Mouse (Mus musculus): Measurements from ENCODE around the gene Mgst2.
A peak's percentile ranks its signal among the peaks of the same experiment; 100 is the strongest.

The Mgst2 gene

DNA sequence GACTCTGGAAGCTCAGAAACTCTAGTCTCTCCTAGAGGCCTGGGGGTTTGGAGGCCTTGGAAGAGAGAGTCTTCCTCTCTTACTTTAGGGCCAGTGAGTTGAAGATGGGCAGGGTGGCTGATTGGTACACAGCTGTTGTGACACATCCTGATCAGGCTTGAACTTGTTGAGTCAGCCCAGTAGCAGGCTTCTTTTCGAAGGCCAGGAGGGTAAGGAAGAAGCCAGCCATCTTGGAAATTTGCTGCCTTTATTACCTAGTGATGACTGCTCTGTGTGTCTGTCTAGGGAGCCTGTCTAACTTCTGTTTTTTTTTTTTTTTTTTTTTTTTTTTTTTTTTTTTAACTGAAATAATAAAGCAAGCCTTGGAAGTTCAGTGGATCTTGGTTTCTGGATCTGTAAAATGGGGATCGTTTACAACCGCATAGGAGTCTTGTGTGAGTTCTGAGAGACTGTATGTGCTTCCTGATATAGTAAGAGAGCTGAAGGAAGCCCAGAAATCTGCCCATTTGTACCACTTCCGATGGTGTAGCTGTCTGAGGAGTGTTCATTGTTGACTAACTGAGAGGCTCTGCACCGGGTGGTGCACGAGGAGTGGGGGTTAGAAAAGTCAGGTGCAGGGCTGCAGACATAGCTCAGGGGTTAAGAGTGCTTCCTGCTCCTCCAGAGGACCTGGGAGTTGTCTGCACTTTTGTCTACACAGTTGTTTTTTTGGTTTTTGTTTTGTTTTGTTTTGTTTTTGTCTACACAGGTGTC lies 5.7 kb upstream of the Mgst2 start:
- DNase-seq (ENCODE audit: low spot score) = no peak

DNA sequence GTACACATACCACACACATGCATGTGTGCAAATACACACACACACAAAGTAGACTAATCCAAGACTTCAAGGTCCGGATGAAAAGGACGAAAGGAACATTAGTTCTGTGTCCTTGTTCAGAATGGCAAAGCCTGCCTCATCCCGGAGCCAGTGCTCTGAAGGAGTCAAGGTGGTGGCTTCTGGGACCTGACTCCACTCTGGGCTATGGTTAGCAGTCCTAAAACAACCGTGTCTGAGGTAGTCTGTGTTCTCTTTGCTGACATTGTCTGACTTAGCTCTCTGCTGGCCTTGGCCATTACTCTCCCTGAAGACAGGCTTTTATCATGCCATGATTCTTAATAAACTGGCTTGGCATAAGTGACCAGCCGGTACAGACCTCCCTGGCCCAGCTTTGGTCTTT lies 745 bp upstream of the Mgst2 start:
- no peak for DNase-seq (ENCODE audit: low spot score)

DNA sequence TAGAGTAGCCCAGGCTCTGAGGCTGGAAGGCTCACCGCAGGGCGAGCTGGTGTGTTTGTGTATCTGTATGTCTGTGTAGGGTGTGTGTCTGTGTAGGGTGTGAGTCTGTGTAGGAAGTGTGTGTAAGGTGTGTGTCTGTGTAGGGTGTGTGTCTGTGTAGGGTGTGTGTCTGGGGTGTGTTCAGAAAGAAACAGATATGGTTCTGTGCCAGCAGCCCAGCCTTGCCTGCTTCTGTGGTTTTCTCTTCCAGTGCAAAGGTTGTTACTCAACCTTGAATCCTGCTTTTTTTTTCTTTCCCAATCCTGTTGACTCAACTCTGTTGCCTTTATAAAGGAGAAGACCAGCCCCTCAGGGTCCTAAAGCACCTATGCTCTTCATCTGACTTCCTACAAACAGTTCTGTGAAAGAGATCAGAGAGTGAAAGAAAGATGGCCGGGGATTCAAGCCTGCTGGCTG lies 689 bp downstream of the Mgst2 start:
- DNase-seq (ENCODE audit: low spot score) = no peak

DNA sequence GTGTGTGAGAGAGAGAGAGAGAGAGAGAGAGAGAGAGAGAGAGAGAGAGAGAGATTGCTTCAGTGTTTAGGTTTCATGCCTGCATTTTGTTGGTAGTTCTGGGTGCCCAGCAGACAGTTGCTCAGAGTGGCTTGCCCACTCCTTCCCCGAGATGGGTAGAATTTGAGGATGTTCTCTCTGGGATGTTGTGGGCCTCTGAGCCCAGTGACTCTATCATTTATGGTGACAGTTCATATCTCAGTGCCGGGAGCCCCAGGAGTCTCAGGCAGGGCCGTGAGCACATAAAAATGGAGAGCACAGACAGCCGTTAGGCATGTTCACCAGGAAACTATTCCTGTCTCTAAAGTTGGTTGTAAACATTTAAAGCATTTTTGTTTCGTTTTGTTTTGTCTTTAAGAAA lies 1.2 kb downstream of the Mgst2 start:
- no peak for DNase-seq (ENCODE audit: low spot score)

DNA sequence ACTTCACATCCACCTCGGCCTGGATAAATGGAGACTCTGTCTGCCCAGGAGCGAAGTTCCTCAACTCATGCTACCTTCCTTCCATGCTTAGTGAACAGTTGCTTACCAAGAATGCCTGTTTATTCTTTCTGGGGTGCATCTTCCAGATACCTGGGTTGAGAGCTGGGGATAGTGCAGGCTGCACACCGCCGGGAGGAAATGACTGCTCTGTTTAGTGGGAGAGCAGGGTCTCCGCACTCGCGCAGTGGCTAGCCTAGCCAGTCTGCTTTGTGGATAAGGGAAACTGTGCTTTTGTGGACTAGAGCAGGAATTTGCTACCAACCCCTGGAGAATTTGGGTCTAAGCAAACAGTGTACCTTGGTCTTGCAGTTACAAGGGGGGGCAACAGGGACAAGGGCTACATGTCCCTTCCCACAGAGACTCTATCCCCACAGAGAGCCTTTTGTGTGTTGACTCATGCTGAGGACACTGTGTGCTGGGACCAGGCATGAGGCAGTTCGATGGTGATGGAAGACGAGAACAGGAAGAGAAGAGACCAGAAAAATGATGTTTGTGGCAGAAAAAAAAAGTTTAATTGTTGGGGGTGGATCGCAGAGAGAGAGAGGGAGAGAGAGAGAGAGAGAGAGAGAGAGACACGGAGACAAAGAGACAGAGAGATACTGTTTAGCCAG lies 1.9 kb downstream of the Mgst2 start:
- no peak for DNase-seq (ENCODE audit: low spot score)

DNA sequence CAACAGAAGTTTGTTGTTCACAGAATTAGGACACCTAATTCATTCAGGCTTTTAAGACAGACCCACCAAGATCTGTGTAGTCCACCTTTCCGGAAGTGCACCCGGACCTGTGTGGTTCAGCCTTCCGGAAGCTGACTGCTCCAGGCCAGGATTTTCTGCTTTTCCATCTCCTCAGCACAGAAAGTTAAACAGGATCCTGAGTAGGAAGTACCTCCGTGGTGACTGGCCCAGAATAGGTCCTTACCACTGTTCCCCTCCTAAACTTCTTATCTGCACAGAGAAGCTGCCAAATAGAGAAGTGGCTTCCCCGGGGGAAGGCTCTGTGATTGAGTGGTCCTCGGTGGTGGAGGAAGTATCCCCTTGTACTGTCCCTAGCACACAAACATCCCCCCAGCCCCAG lies 2.4 kb downstream of the Mgst2 start:
- DNase-seq (ENCODE audit: low spot score) = no peak

DNA sequence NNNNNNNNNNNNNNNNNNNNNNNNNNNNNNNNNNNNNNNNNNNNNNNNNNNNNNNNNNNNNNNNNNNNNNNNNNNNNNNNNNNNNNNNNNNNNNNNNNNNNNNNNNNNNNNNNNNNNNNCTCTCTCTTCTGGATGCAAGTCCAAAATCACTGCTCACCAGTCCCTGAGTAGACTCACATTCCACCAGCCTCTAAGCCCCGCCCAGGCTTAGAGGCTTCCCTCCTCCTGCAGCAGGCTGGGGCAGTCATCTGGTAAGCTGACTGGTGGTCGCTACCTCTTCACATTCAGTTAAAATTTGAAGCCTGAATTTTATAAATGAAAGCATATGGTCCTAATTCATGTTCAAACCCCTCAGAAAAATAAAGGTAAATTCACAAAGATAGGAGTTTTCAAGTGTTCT lies 8.4 kb downstream of the Mgst2 start:
- DNase-seq (ENCODE audit: low spot score) = no peak

DNA sequence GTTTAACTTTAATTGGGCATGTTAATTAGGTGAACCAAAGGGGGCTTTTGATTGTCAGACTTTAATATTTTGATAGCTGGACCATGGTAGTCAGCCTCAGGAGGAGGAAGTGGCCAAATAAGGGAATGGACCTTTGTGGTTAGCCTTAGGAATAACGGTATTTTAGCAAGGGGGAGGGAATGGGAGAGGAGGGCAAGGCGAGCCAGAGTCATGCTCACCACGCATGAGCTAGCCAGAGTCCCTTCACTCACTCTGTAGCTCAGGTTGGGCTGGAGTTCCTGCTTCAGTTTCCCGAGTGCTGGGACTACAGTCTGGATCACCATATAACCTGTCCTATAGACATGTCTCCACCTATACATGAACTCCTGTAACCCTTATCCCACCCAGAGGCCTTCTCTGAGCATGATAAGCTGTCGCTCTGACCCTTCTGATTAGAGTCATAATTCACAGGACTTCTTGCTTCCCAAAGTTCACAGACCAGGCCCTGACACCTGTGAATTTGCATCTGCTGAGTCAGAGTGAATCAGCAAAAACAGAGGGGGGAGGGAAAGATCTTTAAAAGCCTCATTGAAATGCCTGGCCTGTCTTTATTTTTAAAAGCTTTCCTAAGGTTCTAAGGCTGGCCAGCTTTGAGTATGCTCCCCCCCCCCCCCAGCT lies 10.4 kb downstream of the Mgst2 start:
- peak; percentile 39 for DNase-seq (ENCODE audit: low spot score)

DNA sequence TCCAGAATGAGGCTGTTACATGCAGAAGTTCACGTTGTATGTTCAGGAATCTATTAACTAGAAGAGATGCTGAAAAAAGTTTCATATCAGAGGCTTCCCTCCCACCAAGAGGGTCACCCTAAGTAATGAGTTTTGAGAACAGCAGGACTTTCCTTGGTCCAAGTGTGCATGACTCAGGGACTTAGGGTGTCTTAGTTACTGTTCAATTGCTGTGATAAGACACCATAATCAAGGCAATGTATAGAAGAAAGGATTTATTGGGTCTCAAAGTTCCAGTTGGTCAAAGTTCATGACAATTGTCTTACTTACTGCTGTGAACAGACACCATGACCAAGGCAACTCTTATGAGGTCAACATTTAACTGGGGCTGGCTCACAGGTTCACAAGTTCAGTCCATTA lies 10.9 kb downstream of the Mgst2 start:
- no peak for DNase-seq (ENCODE audit: low spot score)

DNA sequence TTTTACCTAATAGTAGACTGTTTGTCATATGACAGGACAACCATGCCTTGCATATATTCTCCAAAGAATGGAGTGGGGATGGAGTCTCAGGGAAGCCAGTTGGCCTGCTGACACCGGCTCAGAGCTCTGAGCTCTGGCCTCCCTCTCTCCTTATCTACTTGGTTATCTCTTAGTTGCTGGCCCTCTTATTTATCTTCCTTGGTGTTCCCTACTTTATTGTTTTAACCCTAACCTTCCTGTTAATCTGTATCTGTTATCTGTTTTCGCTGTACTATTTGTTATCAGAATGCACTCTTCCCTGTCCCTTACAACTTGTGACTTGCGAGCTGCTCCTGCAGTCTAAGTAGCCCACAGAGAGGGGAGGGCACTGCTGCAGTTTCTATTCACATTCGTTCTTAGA lies 12.5 kb downstream of the Mgst2 start:
- no peak for DNase-seq (ENCODE audit: low spot score)

DNA sequence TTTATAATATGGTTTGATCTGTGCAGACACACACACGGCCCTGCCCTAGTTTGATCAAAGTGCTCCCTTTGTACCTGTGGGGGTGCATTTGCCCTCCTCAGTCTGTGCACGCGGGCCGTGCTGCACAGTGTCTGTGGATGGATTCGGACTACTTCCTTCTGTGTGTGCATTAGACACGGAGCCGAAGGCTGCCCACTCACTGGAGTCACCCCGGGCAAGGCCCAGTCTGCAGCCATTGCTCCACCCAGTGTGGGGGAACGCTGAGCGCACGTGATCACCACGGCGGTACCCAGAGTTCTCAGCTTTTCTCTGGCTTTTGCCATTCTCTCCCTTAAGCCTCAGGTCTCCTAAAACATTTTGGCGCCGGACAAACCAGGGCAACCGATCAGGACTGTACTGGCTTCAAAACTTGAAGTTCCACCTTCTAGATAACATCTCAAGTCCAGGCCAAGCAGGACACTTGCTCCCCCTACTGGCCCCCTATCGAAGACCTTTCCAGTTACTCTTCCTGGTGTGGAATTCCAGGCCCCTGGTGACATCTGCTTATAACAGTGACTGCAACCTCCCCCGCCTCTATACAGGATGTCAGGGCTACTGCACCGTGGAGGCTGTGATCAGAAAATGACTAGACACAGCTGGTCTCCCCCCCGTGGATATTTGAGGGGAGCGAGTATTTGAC lies 13.4 kb downstream of the Mgst2 start:
- DNase-seq (ENCODE audit: low spot score) = no peak

DNA sequence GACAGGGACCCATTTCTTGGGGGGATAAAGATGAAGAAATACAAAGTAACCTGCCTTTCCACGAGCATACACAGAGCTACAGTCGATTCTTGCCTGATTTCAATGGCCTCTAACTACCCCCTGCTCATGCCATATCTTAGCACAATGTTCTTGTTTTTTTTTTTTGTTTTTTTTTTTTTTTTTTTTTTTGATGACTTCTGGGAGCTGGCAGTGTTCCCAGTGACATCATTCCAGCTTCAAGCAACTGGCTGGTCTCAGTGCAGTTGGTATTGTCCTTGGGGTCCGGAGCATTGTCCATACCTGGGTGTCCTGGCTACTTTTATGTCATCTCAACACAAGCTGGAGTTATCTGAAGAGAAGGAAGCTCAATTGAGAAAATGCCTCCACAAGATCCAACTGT lies 14.8 kb downstream of the Mgst2 start:
- DNase-seq (ENCODE audit: low spot score) = no peak

DNA sequence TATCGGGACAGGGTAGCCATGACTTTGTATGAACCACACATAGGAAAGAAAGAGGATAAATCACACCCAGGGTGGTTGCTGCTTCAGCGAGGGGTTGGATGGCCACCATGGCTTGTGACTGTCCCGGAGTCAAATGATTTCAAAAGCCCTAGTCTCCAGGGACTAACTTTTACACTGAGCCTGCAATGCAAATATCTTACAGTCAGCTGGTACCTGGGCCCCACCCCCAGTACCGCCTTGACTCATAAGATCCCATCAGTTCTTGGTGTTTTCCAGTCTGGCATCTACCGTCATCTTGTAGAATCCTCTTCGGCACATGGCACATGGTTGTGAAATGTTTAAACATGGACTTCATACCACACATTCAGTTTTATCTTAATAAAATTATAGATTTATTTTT lies 25.4 kb downstream of the Mgst2 start:
- DNase-seq (ENCODE audit: low spot score) = no peak

DNA sequence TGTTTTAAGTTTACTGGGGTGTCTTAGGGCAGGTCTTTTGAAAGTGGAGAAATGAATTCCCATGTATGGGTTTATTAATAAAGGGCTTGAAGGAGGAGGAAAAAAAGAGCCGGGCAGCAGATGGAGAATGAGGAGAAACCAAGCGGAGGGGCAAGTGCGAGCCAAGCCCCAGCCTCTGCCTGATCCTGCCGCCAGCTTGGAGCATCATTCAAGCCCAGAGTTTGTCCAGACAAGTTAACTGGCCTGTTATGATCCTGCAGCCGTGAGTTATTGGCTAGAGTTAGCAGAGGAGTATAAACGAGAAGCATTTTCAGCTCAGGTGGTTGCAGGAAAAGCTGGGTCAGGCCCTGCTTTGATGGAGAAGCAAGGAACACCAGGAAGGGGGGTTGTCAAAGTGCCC lies 26.2 kb downstream of the Mgst2 start:
- DNase-seq (ENCODE audit: low spot score) = no peak

DNA sequence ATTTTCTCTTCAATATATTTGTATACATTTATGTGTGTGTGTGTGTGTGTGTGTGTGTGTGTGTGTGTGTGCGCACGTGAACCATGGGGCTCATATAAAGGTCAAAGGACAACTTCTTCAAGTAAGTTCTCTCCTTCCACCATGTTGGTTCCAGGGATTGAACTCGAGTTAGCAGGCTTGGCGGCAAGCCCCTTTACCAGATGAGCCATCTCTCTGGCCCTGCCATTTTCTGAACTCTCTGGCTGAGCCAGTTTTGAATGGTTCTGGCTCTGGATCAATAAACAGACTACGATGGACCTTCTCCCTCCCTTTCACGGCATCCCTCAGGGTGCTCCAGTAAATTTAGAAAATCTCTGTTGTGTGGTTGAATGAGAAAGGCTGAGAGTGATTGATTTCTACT lies 26.6 kb downstream of the Mgst2 start:
- DNase-seq (ENCODE audit: low spot score) = no peak

DNA sequence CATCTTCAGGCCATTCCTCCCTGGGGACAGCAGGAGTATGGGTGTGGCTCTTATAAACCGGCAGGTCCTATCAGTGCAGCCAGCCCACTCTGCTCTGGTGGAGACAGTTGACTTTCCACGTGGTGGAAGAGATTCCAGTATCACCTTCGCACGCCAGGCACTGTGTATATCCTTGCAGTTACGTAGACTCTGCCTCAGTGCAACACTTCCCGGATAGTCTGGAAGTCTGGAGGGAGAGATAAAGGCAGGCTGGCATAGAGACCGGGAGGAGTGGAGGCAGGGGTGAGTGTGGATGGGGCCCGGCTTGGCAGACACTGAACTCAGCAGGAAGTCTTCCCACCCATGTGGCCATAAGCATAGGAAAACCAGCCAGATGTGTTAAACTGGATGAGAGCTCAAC lies 28.6 kb downstream of the Mgst2 start:
- DNase-seq (ENCODE audit: low spot score) = no peak

DNA sequence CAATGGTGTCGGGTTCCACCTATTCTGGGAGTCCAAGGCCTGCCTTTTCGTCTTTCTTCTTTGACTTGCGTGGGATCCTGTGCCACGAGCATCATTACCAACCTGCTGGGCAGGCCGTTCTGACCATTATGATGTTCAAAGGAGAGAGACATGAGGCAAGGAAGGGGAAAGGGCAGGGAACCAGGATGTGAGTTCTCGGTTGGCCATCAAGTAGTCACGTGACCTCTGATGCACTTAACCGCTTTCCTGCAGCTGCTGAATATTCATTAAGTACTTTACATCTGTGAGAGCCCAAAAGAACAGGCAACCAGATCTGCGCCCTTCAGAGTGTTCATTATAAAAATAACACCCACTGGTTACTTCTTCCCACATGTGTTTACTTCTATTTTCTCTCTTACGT lies 33.0 kb downstream of the Mgst2 start:
- DNase-seq (ENCODE audit: low spot score) = no peak

DNA sequence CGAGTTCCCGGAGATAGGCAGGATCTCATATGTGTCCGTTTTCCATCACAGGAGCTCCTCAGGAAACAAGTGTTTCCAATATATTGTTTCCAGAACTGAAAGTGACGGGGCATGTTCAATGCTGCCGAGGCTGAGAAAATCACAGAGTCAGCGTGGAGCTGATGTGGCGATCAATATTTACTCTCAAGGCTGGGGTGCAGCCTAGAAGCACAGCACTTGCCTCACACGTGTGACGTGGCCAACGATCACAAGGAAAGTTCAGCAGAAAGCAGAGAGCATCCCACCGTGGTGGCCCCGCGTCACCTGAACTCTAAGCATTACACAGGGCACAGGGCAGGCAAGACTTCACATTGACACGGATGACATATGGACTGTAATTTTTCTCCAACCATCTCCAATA lies 34.4 kb downstream of the Mgst2 start:
- no peak for DNase-seq (ENCODE audit: low spot score)

DNA sequence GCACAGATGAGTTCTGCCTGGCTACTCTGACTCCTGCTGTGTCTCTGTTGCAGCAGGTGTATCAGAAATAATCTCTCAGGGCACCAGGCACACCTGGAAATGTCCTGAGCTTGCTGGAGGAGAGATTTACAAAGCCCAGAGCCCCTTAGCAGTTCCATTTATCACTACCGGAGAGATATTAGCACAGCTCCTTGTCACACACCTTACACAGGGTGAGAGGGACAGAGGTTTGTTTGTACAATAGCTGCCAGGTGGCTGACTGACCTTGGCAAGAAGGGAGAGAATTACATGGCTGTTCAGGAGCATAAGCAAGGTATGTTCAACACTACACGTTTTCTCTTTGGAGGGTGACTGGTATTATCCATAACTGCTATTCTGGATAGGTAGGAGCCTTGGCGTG lies 35.6 kb downstream of the Mgst2 start:
- DNase-seq (ENCODE audit: low spot score) = no peak

DNA sequence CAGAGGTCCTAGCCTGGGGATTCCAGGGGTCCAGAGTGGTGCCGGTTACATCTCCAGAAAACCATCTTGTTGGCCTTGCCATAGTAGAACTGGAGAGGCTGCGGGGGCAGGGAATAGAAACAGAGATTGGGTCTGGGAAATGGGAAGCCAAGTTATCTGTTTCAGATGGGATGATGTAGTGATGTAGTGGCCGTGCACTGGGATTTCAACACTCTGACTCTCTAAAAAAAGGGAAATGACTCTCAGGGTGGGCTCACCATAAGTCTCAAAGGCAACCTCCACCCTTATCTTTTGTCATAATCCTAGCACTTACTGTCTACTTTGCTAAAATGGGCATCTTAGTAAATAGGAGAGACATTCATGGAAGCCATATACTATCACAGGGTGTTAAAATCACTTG lies 37.8 kb downstream of the Mgst2 start:
- DNase-seq (ENCODE audit: low spot score) = no peak

DNA sequence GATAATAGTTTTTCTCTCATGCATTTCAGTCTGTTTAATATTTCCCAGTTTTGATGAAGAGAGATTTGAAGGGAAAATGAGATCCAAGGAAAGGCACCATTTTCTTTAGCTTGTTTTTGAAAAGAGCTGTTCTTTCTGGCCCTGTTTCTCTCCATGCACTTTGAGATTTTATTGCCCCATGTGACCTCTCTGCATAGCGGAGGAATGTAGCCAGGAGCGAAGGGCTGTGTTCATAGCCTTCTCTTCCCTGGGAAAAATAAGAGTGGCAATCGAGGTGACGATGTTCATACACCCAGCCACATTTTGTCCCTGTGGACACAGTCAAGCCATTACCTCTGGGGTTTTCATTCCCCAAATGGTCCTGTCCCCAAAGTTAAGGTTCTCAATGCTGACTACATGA lies 40.0 kb downstream of the Mgst2 start:
- no peak for DNase-seq (ENCODE audit: low spot score)

DNA sequence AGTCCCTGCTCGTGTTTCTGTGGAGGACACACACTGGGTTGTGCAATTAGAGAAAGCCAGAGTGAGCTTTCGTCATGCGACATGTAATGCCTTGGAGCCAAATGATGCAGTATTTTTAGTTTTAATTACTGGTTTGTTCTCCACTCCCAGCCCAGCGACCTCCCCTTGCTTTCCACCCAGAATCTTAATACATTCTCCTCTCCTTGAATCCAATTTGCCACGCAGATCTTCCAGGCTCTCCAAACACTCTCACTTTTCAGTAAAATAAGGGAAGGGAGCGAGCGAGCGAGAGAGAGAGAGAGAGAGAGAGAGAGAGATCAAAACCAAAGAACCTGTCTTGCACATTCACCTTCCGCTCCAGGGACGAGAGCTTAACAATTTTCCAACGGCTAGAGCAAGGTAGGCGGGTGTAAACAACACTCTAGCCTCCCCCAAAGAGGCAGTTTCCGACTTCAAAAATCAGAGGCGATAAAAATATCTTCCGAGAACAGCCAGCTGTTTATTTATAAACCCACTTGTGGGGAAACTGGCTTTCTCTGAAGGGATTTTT lies 40.6 kb downstream of the Mgst2 start:
- no peak for DNase-seq (ENCODE audit: low spot score)
